Mouse (Mus musculus) intestine, embryonic 16.5 days (tissue): ENCODE results near the gene Gpcpd1. TPM values are rescaled to one million over a fixed set of nuclear protein-coding genes. Genes with fewer than 3 reads are reported as not detected.

ENCODE experiments used
- ATAC-seq: fragments of 200-750 bp; cut with Nextera tagmentation; 2 replicates; pipeline ENCODE4 v1.8.0; 2017; ENCODE audit warnings: moderate TSS enrichment, moderate library complexity
- H3K27ac ChIP-seq: fragments of 300-500 bp; sonication (generic); 2 replicates; pipeline ENCODE4 v1.5.1; 2014; ENCODE audit warnings: mild to moderate bottlenecking, low read length
- H3K27me3 ChIP-seq: fragments of 300-500 bp; sonication (generic); replicated peaks from 2 replicates; pipeline ENCODE4 v1.6.1; 2014; ENCODE audit warnings: low read length, control low read depth, mixed read lengths; ENCODE audit not compliant: control insufficient read depth, insufficient read depth
- H3K36me3 ChIP-seq: fragments of 300-500 bp; sonication (generic); 2 replicates; pipeline ENCODE4 v1.6.1; 2014; ENCODE audit warnings: low read length, control low read depth; ENCODE audit not compliant: control insufficient read depth, insufficient read depth
- H3K4me1 ChIP-seq: fragments of 300-500 bp; sonication (generic); 2 replicates; pipeline ENCODE4 v1.6.1; 2014; ENCODE audit warnings: low read length, control low read depth, mixed read lengths; ENCODE audit not compliant: control insufficient read depth, insufficient read depth
- H3K4me2 ChIP-seq: fragments of 300-500 bp; sonication (generic); 2 replicates; pipeline ENCODE4 v1.6.1; 2014; ENCODE audit warnings: low read depth, low read length, control low read depth
- H3K4me3 ChIP-seq: fragments of 300-500 bp; sonication (generic); 2 replicates; pipeline ENCODE4 v1.5.1; 2014; ENCODE audit warnings: mild to moderate bottlenecking, low read length
- H3K9ac ChIP-seq: fragments of 300-500 bp; sonication (generic); 2 replicates; pipeline ENCODE4 v1.6.1; 2014; ENCODE audit warnings: low read depth, low read length
- H3K9me3 ChIP-seq: fragments of 300-500 bp; sonication (generic); 2 replicates; pipeline ENCODE4 v1.6.1; 2016; ENCODE audit warnings: low read length, control low read depth; ENCODE audit not compliant: control insufficient read depth
- WGBS: fragments of 180-500 bp; shearing (Covaris S2); extraction: QIAGEN DNeasy Blood & Tissue Kit; methylation state at CpG from one replicate; pipeline ENCODE4 v1.1.7; 2014; 5-methylcytosine and 5-hydroxymethylcytosine counted together
- polyA plus RNA-seq: library from polyadenylated mRNA; unstranded; fragments of >200 nt; fragmentation: Nextera tagmentation; extraction: Ambion mirVana; gene quantifications from 2 replicates; pipeline ENCODE4 v1.2.1, GENCODE M21; 2015

The Gpcpd1 gene
- polyA plus RNA-seq, 1 experiment from 2014 or later, result 20.0 TPM

DNA sequence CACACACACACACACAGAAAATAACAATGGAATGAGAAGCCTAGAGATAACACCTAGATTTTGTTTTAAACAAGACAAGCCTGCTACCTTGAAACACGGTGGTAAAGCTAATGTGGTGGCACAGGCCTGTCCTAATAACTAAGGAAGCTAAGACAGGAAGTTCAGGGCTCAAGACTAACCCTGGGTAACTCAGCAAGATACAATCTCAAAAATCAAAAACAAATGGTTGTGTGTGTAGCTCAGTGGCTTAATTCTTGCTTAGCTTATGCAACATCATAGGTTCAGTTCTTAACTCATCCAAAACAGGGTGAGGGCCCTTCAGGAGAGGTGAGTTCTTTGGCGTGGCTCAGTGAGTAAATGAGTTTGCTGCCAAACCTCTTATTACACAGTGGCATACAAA, 20.1 kb downstream of the Gpcpd1 start:
- ATAC-seq, result no peak
- Histone ChIP-seq H3K27ac (no peak overlapping the region), H3K27me3 (no peaks in the 10 kb centered on the region), H3K4me3 (no peak overlapping the region), H3K4me1 (no peaks in the 10 kb centered on the region), H3K9ac (no peak overlapping the region), H3K36me3 (peaks cover 8% of the 10 kb centered on the region), H3K9me3 (no peaks in the 10 kb centered on the region), H3K4me2 (no peak overlapping the region)
- 88% methylated on average over 2 of the region's 2 CpGs for WGBS

GRCm38 (mm10) chr2:132561860-132562259, 25.7 kb downstream of the Gpcpd1 start:
- H3K27ac ChIP-seq, result no peak overlapping the region
- H3K9me3 ChIP-seq, result no peaks in the 10 kb centered on the region
- no peak overlapping the region for H3K4me2 ChIP-seq
- no peak overlapping the region for H3K4me3 ChIP-seq
- ATAC-seq, result no peak
- H3K27me3 ChIP-seq, result no peaks in the 10 kb centered on the region
- H3K9ac ChIP-seq, result no peak overlapping the region
- 93% methylated on average over 4 of the region's 4 CpGs for WGBS
- no peaks in the 10 kb centered on the region for H3K4me1 ChIP-seq
- H3K36me3 ChIP-seq, result peaks cover 2% of the 10 kb centered on the region; the same call in 1 of the 2 replicates

DNA sequence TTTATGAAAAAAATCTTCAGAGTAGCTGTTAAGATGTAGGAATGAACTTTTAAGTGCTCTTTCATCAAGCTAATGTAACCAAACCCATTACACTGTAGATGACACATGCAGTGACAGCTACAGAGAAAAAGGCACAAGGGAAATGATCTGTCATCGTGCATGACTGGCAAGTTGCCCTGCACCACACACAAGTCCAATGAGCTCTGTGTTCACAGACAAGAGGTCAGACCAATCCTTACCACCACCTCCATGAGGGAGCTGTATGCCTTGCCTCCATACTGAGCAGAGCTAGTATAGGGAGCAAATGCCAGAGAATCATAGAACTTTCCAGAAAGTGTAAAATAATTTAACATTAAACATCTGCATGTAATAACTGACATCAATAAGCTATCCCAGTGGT, 59.7 kb downstream of the Gpcpd1 start:
- Histone ChIP-seq H3K9me3 (no peaks in the 10 kb centered on the region), H3K27me3 (no peaks in the 10 kb centered on the region), H3K4me3 (no peak overlapping the region), H3K27ac (no peak overlapping the region), H3K9ac (no peak overlapping the region), H3K4me2 (no peak overlapping the region), H3K36me3 (no peaks in the 10 kb centered on the region), H3K4me1 (no peaks in the 10 kb centered on the region)
- no peak for ATAC-seq
- 78% methylated on average over 1 of the region's 1 CpGs for WGBS

- H3K4me2 ChIP-seq, result no peak overlapping the region
- H3K27me3 ChIP-seq, result no peaks in the 10 kb centered on the region
- H3K36me3 ChIP-seq, result no peaks in the 10 kb centered on the region
- no peak overlapping the region for H3K4me3 ChIP-seq
- WGBS, result 79% methylated on average over 10 of the region's 10 CpGs
- no peak overlapping the region for H3K27ac ChIP-seq
- no peaks in the 10 kb centered on the region for H3K9me3 ChIP-seq
- H3K9ac ChIP-seq, result no peak overlapping the region
- H3K4me1 ChIP-seq, result no peaks in the 10 kb centered on the region
- ATAC-seq, result no peak
Observed at GRCm38 (mm10) chr2:132526894-132527532, 60.5 kb downstream of the Gpcpd1 start.

- H3K4me2 ChIP-seq, result no peak overlapping the region
- no peak for ATAC-seq
- H3K27me3 ChIP-seq, result no peaks in the 10 kb centered on the region
- H3K9me3 ChIP-seq, result no peaks in the 10 kb centered on the region
- no peaks in the 10 kb centered on the region for H3K4me1 ChIP-seq
- H3K36me3 ChIP-seq, result no peaks in the 10 kb centered on the region
- no peak overlapping the region for H3K9ac ChIP-seq
- WGBS, result 61% methylated on average over 4 of the region's 4 CpGs
- H3K27ac ChIP-seq, result no peak overlapping the region
- no peak overlapping the region for H3K4me3 ChIP-seq
Observed at GRCm38 (mm10) chr2:132526110-132526509, 61.4 kb downstream of the Gpcpd1 start.

DNA sequence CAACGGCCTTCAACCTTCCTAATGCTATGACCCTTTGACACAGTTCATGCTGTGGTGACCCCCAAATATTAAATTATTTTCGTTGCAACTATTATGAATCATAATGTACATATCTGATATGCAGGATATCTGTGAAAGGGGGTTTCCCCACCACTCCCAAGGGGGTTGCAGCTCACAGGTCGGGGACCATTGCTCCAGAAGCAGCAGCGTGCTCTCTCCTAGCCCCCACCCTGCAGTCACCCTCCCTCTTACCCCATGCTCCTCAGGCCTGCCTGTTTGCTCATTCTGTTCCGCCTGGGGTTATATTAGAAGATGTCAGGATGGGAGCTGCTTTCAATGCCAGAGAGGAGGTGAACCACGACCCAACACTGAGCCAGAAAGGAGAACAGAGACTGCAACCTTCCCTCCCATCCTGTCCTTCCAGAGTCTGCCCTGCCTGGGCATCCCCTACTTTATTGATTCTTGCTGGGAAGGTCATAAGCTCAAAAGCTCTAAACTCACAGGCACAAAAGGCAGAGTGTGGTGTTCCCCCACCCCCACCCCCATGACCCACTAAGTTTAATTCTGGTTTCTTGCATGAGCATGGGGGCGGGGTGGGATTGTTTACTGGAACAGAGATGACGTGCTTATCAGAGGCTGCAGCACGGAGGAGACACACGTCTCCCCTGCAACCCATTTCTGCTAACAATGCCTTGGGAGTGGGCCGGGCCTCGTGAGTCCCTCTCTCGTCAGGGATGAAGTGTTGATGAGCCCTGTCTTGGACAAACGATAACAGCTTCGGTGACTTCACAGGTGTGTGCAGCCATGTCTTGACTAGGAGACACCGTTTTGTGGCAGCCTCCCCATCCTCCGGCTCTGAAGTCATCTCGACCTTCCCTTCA, 69.3 kb downstream of the Gpcpd1 start:
- H3K4me3 ChIP-seq, result no peak overlapping the region
- no peaks in the 10 kb centered on the region for H3K4me1 ChIP-seq
- no peak overlapping the region for H3K4me2 ChIP-seq
- 58% methylated on average over 18 of the region's 18 CpGs for WGBS
- no peaks in the 10 kb centered on the region for H3K36me3 ChIP-seq
- H3K9me3 ChIP-seq, result no peaks in the 10 kb centered on the region
- H3K27ac ChIP-seq, result no peak overlapping the region
- H3K27me3 ChIP-seq, result no peaks in the 10 kb centered on the region
- ATAC-seq, result no peak
- no peak overlapping the region for H3K9ac ChIP-seq

DNA sequence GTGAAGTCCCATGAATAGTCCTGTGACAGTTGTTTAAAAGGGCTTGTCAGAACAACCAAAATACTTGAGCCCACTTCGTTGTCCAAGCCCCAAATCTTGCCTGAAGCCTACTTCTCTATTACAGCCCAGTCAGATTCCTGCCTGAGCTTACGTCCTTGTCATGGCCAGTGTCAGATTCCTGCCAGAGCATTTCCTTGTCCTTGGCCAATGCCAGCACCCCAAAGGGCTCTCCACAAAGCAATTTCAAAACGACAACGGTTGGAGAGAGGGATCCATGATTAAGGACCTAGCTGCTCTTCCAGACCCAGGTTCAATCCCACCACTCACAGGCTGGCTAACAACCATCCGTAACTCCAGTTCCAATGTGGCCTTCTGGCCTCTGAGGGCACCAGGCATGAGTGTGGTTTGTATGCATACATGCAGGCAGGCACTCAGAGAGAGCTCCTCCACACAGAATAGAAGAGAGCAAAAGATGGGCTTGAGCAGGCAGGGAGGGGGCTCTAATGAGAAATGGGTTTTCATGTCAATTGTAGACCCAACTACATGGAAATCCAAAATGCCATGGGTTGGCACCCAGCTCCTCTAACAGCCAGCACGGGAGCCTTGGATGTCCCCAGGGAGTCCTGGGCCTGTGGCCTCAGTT, 70.2 kb downstream of the Gpcpd1 start:
- Histone ChIP-seq H3K36me3 (no peaks in the 10 kb centered on the region), H3K4me2 (no peak overlapping the region), H3K27me3 (no peaks in the 10 kb centered on the region), H3K4me1 (no peaks in the 10 kb centered on the region), H3K9ac (no peak overlapping the region), H3K9me3 (no peaks in the 10 kb centered on the region), H3K27ac (no peak overlapping the region), H3K4me3 (no peak overlapping the region)
- 74% methylated on average over 6 of the region's 6 CpGs for WGBS
- no peak for ATAC-seq

DNA sequence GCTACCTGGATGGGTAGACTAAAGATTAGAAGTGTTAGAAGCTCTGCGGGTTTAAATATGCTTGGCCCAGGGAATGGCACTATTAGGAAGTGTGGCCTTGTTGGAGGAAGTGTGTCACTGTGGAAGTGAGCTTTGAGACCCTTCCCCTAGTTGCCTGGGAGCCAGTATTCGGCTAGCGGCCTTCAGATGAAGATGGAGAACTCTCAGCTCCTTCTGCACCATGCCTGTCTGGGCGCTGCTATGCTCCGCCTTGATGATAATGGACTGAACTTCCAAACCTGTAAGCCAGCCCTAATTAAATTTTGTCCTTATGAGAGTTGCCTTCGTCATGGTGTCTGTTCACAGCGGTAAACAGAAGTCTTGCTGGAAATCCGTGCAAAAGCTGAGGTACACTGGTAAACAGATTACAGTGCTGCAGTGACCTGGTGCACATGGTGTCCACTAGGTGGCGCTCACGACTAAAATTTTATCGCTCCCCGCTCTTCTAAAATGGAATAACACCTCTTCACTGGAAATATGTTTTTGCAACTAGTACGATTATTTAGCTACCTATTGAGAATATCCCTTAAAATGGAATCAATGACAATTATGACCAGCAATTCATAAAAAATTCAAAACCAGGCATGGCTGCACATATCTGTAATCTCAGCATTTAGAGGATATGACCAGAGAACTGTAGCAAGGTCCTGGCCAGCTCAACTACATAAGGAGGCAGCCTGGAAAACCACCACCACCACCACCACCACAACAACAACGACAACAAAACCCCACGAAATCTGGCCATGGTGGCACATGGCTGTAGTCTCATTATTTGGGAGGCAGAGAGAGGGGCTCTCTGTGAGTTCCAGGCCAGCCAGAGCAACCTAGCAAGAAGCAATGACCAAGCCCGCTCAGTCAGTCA, 71.1 kb downstream of the Gpcpd1 start:
- WGBS, result 34% methylated on average over 16 of the region's 16 CpGs
- Histone ChIP-seq H3K9me3 (no peaks in the 10 kb centered on the region), H3K36me3 (no peaks in the 10 kb centered on the region), H3K27me3 (no peaks in the 10 kb centered on the region), H3K4me2 (no peak overlapping the region), H3K27ac (no peak overlapping the region), H3K9ac (no peak overlapping the region), H3K4me1 (no peaks in the 10 kb centered on the region), H3K4me3 (no peak overlapping the region)
- peak; percentile 66; the same call in 1 of the 2 replicates for ATAC-seq

GRCm38 (mm10) chr2:132515607-132516006, 71.9 kb downstream of the Gpcpd1 start:
- Histone ChIP-seq H3K4me1 (no peaks in the 10 kb centered on the region), H3K9me3 (no peaks in the 10 kb centered on the region), H3K4me3 (no peak overlapping the region), H3K9ac (no peak overlapping the region), H3K4me2 (no peak overlapping the region), H3K36me3 (no peaks in the 10 kb centered on the region), H3K27me3 (no peaks in the 10 kb centered on the region), H3K27ac (no peak overlapping the region)
- WGBS, result 86% methylated on average over 13 of the region's 13 CpGs
- no peak for ATAC-seq
